Mouse (Mus musculus) 3134 (cell line): Measurements from ENCODE around the gene Clstn2.

ENCODE experiments used
- DNase-seq: peaks from one replicate; pipeline ENCODE4 v3.0.0-alpha.2; 2011; ENCODE audit warnings: low spot score; ENCODE audit not compliant: insufficient read length; ENCODE audit errors: extremely low read depth

The Clstn2 gene

GRCm38 (mm10) chr9:97953746-97954359 is 79.1 kb downstream of the Clstn2 start:
- DNase-seq = no peak

- DNase-seq = no peak
These were observed 82.5 kb downstream of the Clstn2 start for GRCm38 (mm10) chr9:97950378-97951006.

GRCm38 (mm10) chr9:97919326-97919725 is 113.7 kb downstream of the Clstn2 start:
- no peak for DNase-seq

GRCm38 (mm10) chr9:97891415-97891814 is 141.6 kb downstream of the Clstn2 start:
- DNase-seq = no peak

- no peak for DNase-seq
These were observed 149.6 kb downstream of the Clstn2 start for GRCm38 (mm10) chr9:97883336-97883735.

GRCm38 (mm10) chr9:97867013-97867700 is 165.8 kb downstream of the Clstn2 start:
- DNase-seq = no peak

- DNase-seq = no peak
These were observed 180.1 kb downstream of the Clstn2 start for GRCm38 (mm10) chr9:97852859-97853258.

GRCm38 (mm10) chr9:97847873-97848838 is 184.8 kb downstream of the Clstn2 start:
- DNase-seq = no peak

GRCm38 (mm10) chr9:97842054-97842453 is 190.9 kb downstream of the Clstn2 start:
- no peak for DNase-seq

GRCm38 (mm10) chr9:97831216-97831615 is 201.8 kb downstream of the Clstn2 start:
- no peak for DNase-seq

- DNase-seq = no peak
These were observed 203.1 kb downstream of the Clstn2 start for GRCm38 (mm10) chr9:97829919-97830318.

- DNase-seq = no peak
These were observed 205.3 kb downstream of the Clstn2 start for GRCm38 (mm10) chr9:97827689-97828088.

GRCm38 (mm10) chr9:97826077-97826947 is 206.7 kb downstream of the Clstn2 start:
- no peak for DNase-seq

- no peak for DNase-seq
These were observed 215.9 kb downstream of the Clstn2 start for GRCm38 (mm10) chr9:97817116-97817515.

- no peak for DNase-seq
These were observed 216.7 kb downstream of the Clstn2 start for GRCm38 (mm10) chr9:97816143-97816805.

- no peak for DNase-seq
These were observed 219.8 kb downstream of the Clstn2 start for GRCm38 (mm10) chr9:97813157-97813556.

- no peak for DNase-seq
These were observed 225.9 kb downstream of the Clstn2 start for GRCm38 (mm10) chr9:97807031-97807430.

- no peak for DNase-seq
These were observed 239.3 kb downstream of the Clstn2 start for GRCm38 (mm10) chr9:97793661-97794060.

- no peak for DNase-seq
These were observed 244.8 kb downstream of the Clstn2 start for GRCm38 (mm10) chr9:97788151-97788670.
